Mouse (Mus musculus) T-helper 1 cell (primary cell): ENCODE measurements around the gene Gpn3.

Experiments used
- in situ Hi-C: fragments of 300-600 bp; cut with MboI, MseI; formaldehyde crosslinking; loops from one replicate; pipeline ENCODE4 v1.15.1; 2025; ENCODE audit warnings: high pct_unique_total_duplicates

The Gpn3 gene

DNA sequence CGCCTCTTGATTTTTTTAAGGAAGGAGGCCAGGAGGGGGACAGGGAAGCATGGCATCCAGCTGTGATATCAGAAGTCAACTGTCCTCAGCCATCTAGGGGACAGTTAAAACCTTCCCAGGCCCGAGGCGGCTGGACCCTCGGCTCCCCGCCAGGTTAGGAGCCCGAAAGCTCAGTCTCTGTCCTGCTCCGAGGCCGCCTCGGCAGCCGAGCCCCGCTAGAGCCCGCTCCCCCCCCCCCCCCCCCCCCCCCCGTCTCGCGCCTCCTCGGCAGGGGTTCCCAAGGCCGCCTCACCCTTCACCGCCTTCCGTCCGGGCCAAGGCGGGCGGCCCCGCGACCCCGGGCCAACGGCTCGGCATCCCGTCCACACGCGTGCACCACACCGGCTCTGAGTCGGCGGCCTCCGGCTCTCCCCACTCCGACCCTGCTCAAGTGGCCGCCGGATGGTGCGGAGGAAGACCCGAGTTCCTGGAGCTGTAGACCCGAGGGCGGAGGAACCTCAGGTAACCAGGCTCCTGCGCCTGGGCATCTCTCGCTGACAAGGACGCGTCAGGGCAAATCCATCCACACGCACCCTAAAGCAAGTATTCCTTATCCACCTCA is at the start of gene Gpn3:
Gene Gpn3 (plus strand): TSS at position 286 of the 601 bp plus-strand sequence.
- in situ Hi-C loops: no loop called here

- in situ Hi-C loops: no loop called here
Observed at GRCm38 (mm10) chr5:122323523-122323922, 48.2 kb upstream of the Gpn3 start.

- in situ Hi-C loops: no loop called here
Observed at GRCm38 (mm10) chr5:122324608-122325431, 46.9 kb upstream of the Gpn3 start.

- in situ Hi-C loops: no loop called here
Observed at GRCm38 (mm10) chr5:122325477-122325876, 46.2 kb upstream of the Gpn3 start.

DNA sequence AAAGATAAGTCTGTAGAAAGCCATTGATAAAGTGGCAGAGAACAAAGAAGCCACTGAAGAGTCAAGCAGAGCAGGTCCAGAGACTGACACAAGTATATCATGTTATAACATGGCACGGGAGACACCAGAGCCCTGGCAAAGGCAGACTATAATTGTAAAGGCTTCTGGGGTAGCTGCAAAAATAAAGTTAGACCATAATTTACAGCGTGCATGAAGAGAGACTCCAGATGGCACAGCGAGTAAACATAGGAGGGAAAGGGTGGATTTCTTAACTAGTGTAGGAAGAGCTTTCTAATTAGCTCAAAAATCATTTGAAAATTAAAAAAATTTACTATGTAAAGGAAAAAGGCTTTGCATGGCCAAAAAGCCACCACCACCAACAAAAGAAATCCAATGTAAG is 44.4 kb upstream of the Gpn3 start:
- in situ Hi-C loops: no loop called here

GRCm38 (mm10) chr5:122330269-122330668 is 41.4 kb upstream of the Gpn3 start:
- in situ Hi-C loops: no loop called here

- in situ Hi-C loops: no loop called here
Observed at GRCm38 (mm10) chr5:122334682-122335081, 37.0 kb upstream of the Gpn3 start.

GRCm38 (mm10) chr5:122336554-122337294 is 35.0 kb upstream of the Gpn3 start:
- in situ Hi-C loops: no loop called here

GRCm38 (mm10) chr5:122342874-122343273 is 28.8 kb upstream of the Gpn3 start:
- in situ Hi-C loops: loop anchor here (5.0 kb wide), 1 partner anchor 156 kb away; no protein-coding TSS in a partner anchor

DNA sequence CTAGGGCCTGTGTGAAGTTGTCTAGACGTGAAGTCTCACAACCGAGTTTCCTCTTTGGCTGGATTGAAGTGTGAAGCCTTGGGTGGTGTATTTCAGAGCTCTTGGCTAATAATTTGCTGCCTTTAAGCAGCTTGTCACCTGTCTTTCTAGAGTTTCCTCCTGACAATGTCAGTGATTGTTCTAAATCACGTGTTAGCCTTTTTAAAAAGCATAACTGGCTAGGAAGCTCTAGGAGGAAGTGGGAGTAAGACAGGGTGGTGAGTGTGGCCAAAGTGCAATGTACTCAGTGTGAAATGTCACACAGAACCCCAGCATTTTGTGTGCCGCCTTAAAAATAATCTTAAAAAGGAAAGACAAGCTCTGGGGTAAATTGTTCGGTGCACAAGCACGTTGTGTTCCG is 27.9 kb upstream of the Gpn3 start:
- in situ Hi-C loops: loop anchor here (5.0 kb wide), 1 partner anchor 156 kb away; no protein-coding TSS in a partner anchor

DNA sequence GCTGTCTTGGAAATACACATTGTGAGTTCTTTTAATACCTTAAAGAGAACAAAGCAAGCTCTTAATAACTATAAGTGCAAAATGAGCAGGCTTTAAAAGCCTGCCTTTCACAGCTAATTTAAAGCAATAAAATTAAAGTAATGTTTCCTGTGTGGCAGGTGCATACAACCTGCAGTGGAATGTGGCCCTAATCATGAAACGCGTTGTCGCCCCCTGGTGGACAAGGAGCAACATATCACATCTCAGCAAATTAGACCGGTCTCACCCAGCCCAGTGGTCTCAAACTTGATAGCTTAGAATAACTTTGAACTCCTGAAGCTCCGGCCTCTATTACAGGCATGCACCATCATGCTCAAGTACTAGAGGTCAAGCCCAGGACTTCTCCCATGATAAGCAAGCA is 27.4 kb upstream of the Gpn3 start:
- in situ Hi-C loops: loop anchor here (5.0 kb wide), 1 partner anchor 157 kb away; no protein-coding TSS in a partner anchor

- in situ Hi-C loops: no loop called here
Observed at GRCm38 (mm10) chr5:122345777-122346176, 25.9 kb upstream of the Gpn3 start.

GRCm38 (mm10) chr5:122353807-122354491 is 17.7 kb upstream of the Gpn3 start, which contains the start of the genes Rad9b and Vps29:
Gene Rad9b (minus strand): TSS chr5:122354233.
Gene Vps29 (plus strand): TSS chr5:122354369.
- in situ Hi-C loops: loop anchor here (5.0 kb wide), 1 partner anchor 87 kb away; no protein-coding TSS in a partner anchor

DNA sequence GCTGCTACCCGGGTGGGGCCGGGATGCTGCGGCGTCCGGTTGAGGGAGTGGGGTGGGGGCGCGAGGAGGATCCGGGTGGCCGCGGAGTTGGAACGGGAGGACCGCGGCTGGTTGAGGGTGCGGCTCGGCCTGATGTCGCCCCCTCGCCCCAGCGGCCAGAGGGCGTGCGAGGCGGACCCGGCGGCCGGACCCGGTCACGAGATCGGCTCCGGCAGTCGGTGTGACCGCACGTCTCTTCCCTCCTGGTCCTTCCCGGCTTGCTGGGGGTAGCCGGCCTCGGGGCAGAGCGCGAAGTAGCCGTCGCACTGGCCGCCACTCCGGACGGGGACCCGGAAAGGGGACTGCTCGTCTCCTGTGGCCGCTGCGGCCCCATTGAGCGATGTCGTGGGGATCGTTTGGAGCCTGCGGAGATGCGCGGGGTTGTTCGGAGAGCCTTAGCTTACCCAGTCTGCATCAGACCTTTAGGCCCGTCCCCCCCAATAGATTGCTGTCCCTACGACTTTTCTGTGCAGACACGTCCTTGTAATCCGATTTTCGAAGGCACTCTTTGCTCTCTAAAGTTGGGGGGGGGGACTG is 17.1 kb upstream of the Gpn3 start:
- in situ Hi-C loops: loop anchor here (5.0 kb wide), 1 partner anchor 87 kb away; no protein-coding TSS in a partner anchor

DNA sequence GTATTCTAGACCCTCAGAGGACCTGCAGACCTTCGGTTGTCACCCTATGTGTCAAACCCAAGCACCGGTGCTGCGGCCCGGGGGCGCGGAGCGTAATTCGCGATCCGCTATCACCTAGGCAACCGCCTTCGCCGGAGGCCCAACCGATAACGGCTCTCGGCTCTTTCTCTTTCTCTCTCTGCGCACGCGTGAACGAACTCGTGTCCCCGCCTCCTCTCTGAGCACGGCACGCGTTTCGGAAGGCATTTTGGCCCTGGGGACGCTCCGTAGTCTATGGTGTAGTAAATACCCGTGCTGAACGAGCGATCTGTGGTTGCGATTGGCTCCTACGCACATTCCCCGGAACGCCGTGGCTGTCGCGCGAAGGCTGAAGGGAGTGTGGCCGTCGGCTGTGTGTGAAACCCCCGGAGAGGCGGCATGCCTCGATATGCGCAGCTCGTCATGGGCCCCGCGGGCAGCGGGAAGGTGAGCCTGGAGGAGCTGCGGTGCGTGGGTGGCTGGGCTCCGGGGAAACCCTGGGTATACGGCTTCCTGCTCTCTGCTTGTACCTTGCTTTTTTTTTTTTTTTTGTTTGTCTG is 605 bp downstream of the Gpn3 start, which contains the start of gene Fam216a:
Gene Fam216a (minus strand): TSS at position 173 of the 578 bp plus-strand sequence.
- in situ Hi-C loops: no loop called here

DNA sequence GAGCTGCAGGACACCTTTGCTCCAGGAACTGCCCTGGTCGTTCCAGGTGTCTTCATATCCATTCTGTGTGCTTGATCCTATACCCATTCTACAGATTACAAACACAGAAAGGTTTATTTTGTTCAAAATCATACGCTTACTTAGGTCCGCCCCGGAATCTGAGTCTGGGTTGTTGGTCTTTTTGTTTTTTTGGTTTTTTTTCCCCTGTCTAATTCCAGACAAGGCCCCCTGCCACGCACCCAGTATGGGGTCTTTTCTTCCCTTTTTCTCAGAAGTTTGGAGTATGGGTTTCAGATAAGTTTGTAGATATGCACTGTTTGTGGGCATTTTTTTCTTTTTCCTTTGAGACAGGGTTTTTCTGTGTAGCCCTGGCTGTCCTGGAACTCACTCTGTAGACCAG is 1.2 kb downstream of the Gpn3 start:
- in situ Hi-C loops: no loop called here

GRCm38 (mm10) chr5:122377101-122377833 is 5.6 kb downstream of the Gpn3 start:
- in situ Hi-C loops: no loop called here

GRCm38 (mm10) chr5:122378171-122378570 is 6.5 kb downstream of the Gpn3 start:
- in situ Hi-C loops: no loop called here

GRCm38 (mm10) chr5:122379374-122380155 is 7.9 kb downstream of the Gpn3 start:
- in situ Hi-C loops: no loop called here
